26 mouse cellular contexts compared by ENCODE assay signal in the genomic region with DNA sequence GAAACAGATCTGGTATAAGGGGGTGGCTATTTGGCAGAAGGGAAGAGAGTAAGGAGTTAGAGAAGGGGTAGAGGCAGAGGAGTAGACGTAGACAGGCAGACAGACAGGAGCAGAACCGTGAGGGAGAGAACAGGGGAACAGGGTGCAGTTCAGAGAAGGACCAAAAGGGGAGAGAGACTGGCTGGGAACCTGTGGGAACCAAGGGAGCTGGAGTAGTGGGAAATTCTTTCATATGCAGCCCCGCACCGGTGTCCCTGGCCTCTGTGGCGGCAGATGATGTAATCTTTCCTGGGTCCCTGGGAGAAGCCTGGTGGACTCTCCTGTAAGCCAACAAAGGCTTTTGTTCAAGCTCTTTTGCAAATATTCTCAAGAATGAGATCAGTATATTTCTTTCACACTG.
DNase-seq lines count a peak whose midpoint lies in the region; ATAC-seq and TF ChIP-seq lines count a peak whose summit lies in the region.
"Had no signal": no experiment of that assay in that cellular context is flagged by ENCODE, and none has a peak within 500 bp of the region (broad histone marks: within the 10 kb centered on the region; RNA-seq: fewer than 3 reads in every experiment).

No protein-coding gene starts in this region.

- H3K9ac ChIP-seq in limb, embryonic 15.5 days, result no peak overlapping the region
- H3K9ac ChIP-seq: heart, embryonic 15.5 days; liver, embryonic 15.5 days; lung, embryonic 15.5 days; midbrain, embryonic 12.5 days; neural tube, embryonic 15.5 days had no signal

- 41% methylated on average over 5 of the region's 5 CpGs for WGBS in limb, embryonic 15.5 days
- WGBS in limb, embryonic 10.5 days, result 54% methylated on average over 5 of the region's 5 CpGs

- peak; percentile 13; the same call in 1 of the 2 replicates for TF ChIP-seq CTCF in testis, adult 2 months (IDR thresholded peaks at IDR 0.05; ENCODE audit: control insufficient read depth, insufficient read depth, insufficient replicate concordance, low read depth, low read length)

- H3K36me3 ChIP-seq in limb, embryonic 15.5 days, result no peaks in the 10 kb centered on the region
- H3K36me3 ChIP-seq in limb, embryonic 10.5 days, result no peaks in the 10 kb centered on the region
- H3K36me3 ChIP-seq in testis, adult 2 months (ENCODE audit: control insufficient read depth, insufficient read depth, low read length), result no peaks in the 10 kb centered on the region
- H3K36me3 ChIP-seq: heart, embryonic 15.5 days; liver, embryonic 15.5 days; lung, embryonic 15.5 days; midbrain, embryonic 12.5 days; neural tube, embryonic 15.5 days had no signal

- H3K4me1 ChIP-seq in limb, embryonic 15.5 days, result 0 out of 2 replicates have a peak, but pooled peaks cover 2% of the 10 kb centered on the region
- H3K4me1 ChIP-seq in limb, embryonic 10.5 days, result no peaks in the 10 kb centered on the region
- H3K4me1 ChIP-seq in testis, adult 2 months (ENCODE audit: control insufficient read depth, insufficient read depth, low read length), result no peaks in the 10 kb centered on the region
- H3K4me1 ChIP-seq: heart, embryonic 15.5 days; liver, embryonic 15.5 days; lung, embryonic 15.5 days; midbrain, embryonic 12.5 days; neural tube, embryonic 15.5 days had no signal

- no peak for ATAC-seq in limb, embryonic 15.5 days (ENCODE audit: insufficient number of reproducible peaks, low FRiP score, low TSS enrichment, low read depth)
- ATAC-seq: forebrain, embryonic 14.5 days; hindbrain, embryonic 16.5 days; Patski had no signal

- no peaks in the 10 kb centered on the region for H3K9me3 ChIP-seq in limb, embryonic 15.5 days
- no peaks in the 10 kb centered on the region for H3K9me3 ChIP-seq in limb, embryonic 10.5 days (replicated peaks)
- H3K9me3 ChIP-seq: liver, embryonic 15.5 days; neural tube, embryonic 15.5 days had no signal

- no peak for DNase-seq in limb, embryonic 10.5 days (ENCODE audit: low spot score)
- DNase-seq in testis, postnatal 10 days (ENCODE audit: low spot score), result no peak
- DNase-seq in WW6 (ENCODE audit: low read depth, low spot score), result peak; percentile 14
- no peak for DNase-seq in urinary bladder, adult 2 months (ENCODE audit: low spot score)
- DNase-seq in urinary bladder, postnatal 10 days (ENCODE audit: low spot score), result no peak
- DNase-seq: adrenal gland, adult 8-10 months; B cell, adult 2 months; cerebellum, adult 11 months; cerebellum, adult 9-10 months; cerebellum, postnatal 36 days; kidney, adult 2 months; kidney, postnatal 10 days; layer of hippocampus, adult 9-11 months; lung, postnatal 36 days; right cerebral cortex, adult 18-20 months; spleen, adult 18-20 months had no signal

- peak overlapping the region; percentile 17; the same call in 1 of the 2 replicates for H3K27ac ChIP-seq in limb, embryonic 15.5 days
- H3K27ac ChIP-seq in limb, embryonic 10.5 days, result no peak overlapping the region
- no peak overlapping the region for H3K27ac ChIP-seq in testis, adult 2 months (ENCODE audit: control insufficient read depth, insufficient read depth, low read depth, low read length)
- H3K27ac ChIP-seq: heart, embryonic 15.5 days; liver, embryonic 15.5 days; lung, embryonic 15.5 days; midbrain, embryonic 12.5 days; neural tube, embryonic 15.5 days had no signal

- H3K27me3 ChIP-seq in limb, embryonic 15.5 days, result no peaks in the 10 kb centered on the region
- H3K27me3 ChIP-seq in limb, embryonic 10.5 days (ENCODE audit: low read depth, poor library complexity, severe bottlenecking), result no peaks in the 10 kb centered on the region
- H3K27me3 ChIP-seq in testis, adult 2 months (ENCODE audit: control insufficient read depth, insufficient read depth, low read length), result no peaks in the 10 kb centered on the region
- H3K27me3 ChIP-seq: heart, embryonic 15.5 days; liver, embryonic 15.5 days; lung, embryonic 15.5 days; midbrain, embryonic 12.5 days; neural tube, embryonic 15.5 days; Patski had no signal

- no peak for TF ChIP-seq POLR2A in testis, adult 2 months (IDR thresholded peaks at IDR 0.05; ENCODE audit: control insufficient read depth, low read depth, low read length)

- H3K4me2 ChIP-seq in limb, embryonic 15.5 days, result no peak overlapping the region
- H3K4me2 ChIP-seq: heart, embryonic 15.5 days; liver, embryonic 15.5 days; lung, embryonic 15.5 days; midbrain, embryonic 12.5 days; neural tube, embryonic 15.5 days had no signal

- H3K4me3 ChIP-seq in limb, embryonic 15.5 days, result no peak overlapping the region
- H3K4me3 ChIP-seq in limb, embryonic 10.5 days, result no peak overlapping the region
- H3K4me3 ChIP-seq in testis, adult 2 months (ENCODE audit: control insufficient read depth, low read depth, low read length), result no peak overlapping the region
- H3K4me3 ChIP-seq: heart, embryonic 15.5 days; liver, embryonic 15.5 days; lung, embryonic 15.5 days; midbrain, embryonic 12.5 days; neural tube, embryonic 15.5 days had no signal
